ENCODE assay signal across 25 mouse cellular contexts in genomic region chr5:119665739-119666138, GRCm38 (mm10). TPM values are rescaled to one million over a fixed set of nuclear protein-coding genes. Genes with fewer than 3 reads are reported as not detected.
DNase-seq lines count a peak whose midpoint lies in the region; ATAC-seq and TF ChIP-seq lines count a peak whose summit lies in the region.
"Had no signal": no experiment of that assay in that cellular context is flagged by ENCODE, and none has a peak within 500 bp of the region (broad histone marks: within the 10 kb centered on the region; RNA-seq: fewer than 3 reads in every experiment).

No protein-coding gene starts in this region.

- WGBS in hindbrain, embryonic 11.5 days: 1% methylated on average over 6 of the region's 6 CpGs
- 10% methylated on average over 6 of the region's 6 CpGs for WGBS in hindbrain, postnatal 0 days
- 7% methylated on average over 6 of the region's 6 CpGs for WGBS in embryonic facial prominence, embryonic 11.5 days
- 16% methylated on average over 6 of the region's 6 CpGs for WGBS in embryonic facial prominence, embryonic 14.5 days

- no peaks in the 10 kb centered on the region for H3K36me3 ChIP-seq in hindbrain, embryonic 11.5 days (ENCODE audit: control insufficient read depth, insufficient read depth, low read length)
- no peaks in the 10 kb centered on the region for H3K36me3 ChIP-seq in hindbrain, postnatal 0 days (ENCODE audit: insufficient read depth, low read length)
- H3K36me3 ChIP-seq in embryonic facial prominence, embryonic 11.5 days (replicated peaks; ENCODE audit: control insufficient read depth, insufficient read depth, low read depth, low read length): no peaks in the 10 kb centered on the region
- H3K36me3 ChIP-seq in embryonic facial prominence, embryonic 14.5 days (ENCODE audit: control insufficient read depth, insufficient read depth, low read length): no peaks in the 10 kb centered on the region
- H3K36me3 ChIP-seq: forebrain, embryonic 12.5 days; forebrain, embryonic 15.5 days; hindbrain, embryonic 15.5 days; intestine, embryonic 15.5 days had no signal

- intact Hi-C loops in left cerebral cortex, adult 2 months (cut with DNase I): no loop called here

- peaks cover 7% of the 10 kb centered on the region; the same call in 1 of the 2 replicates for H3K4me1 ChIP-seq in hindbrain, embryonic 11.5 days (replicated peaks; ENCODE audit: control insufficient read depth, insufficient read depth, low read length)
- H3K4me1 ChIP-seq in hindbrain, postnatal 0 days (ENCODE audit: insufficient read depth, low read length): no peaks in the 10 kb centered on the region
- H3K4me1 ChIP-seq in embryonic facial prominence, embryonic 11.5 days (ENCODE audit: control insufficient read depth, insufficient read depth, low read length): peaks cover 6% of the 10 kb centered on the region
- H3K4me1 ChIP-seq in embryonic facial prominence, embryonic 14.5 days (ENCODE audit: control insufficient read depth, insufficient read depth, low read length): peaks cover 15% of the 10 kb centered on the region; the same call in 1 of the 2 replicates

- no peak overlapping the region for H3K4me3 ChIP-seq in hindbrain, embryonic 11.5 days (ENCODE audit: low read depth, low read length)
- no peak overlapping the region for H3K4me3 ChIP-seq in hindbrain, postnatal 0 days (ENCODE audit: low read length)
- H3K4me3 ChIP-seq in embryonic facial prominence, embryonic 11.5 days (ENCODE audit: low read depth, low read length): no peak overlapping the region
- H3K4me3 ChIP-seq in embryonic facial prominence, embryonic 14.5 days (ENCODE audit: low read depth, low read length): no peak overlapping the region
- no peak overlapping the region for H3K4me3 ChIP-seq in left cerebral cortex, adult 2 months
- H3K4me3 ChIP-seq: erythroblast, embryonic 14.5 days; forebrain, embryonic 12.5 days; forebrain, embryonic 15.5 days; hindbrain, embryonic 15.5 days; intestine, embryonic 15.5 days had no signal

- H3K9me3 ChIP-seq in hindbrain, embryonic 11.5 days (ENCODE audit: control insufficient read depth, low read length): no peaks in the 10 kb centered on the region
- no peaks in the 10 kb centered on the region for H3K9me3 ChIP-seq in hindbrain, postnatal 0 days (ENCODE audit: low read length)
- H3K9me3 ChIP-seq in embryonic facial prominence, embryonic 11.5 days (replicated peaks; ENCODE audit: control insufficient read depth, low read length): no peaks in the 10 kb centered on the region
- H3K9me3 ChIP-seq in embryonic facial prominence, embryonic 14.5 days (ENCODE audit: control insufficient read depth, low read length): no peaks in the 10 kb centered on the region
- H3K9me3 ChIP-seq: forebrain, embryonic 12.5 days; forebrain, embryonic 15.5 days; hindbrain, embryonic 15.5 days; intestine, embryonic 15.5 days had no signal

- no peak overlapping the region for H3K4me2 ChIP-seq in hindbrain, embryonic 11.5 days (replicated peaks; ENCODE audit: low read depth, low read length)
- no peak overlapping the region for H3K4me2 ChIP-seq in hindbrain, postnatal 0 days (ENCODE audit: low read depth, low read length)
- no peak overlapping the region; the same call in 1 of the 2 replicates for H3K4me2 ChIP-seq in embryonic facial prominence, embryonic 11.5 days (ENCODE audit: low read depth, low read length)
- H3K4me2 ChIP-seq in embryonic facial prominence, embryonic 14.5 days (ENCODE audit: low read depth, low read length): 0 out of 2 replicates have a peak overlapping the region, but pooled peaks have one; percentile 1
- H3K4me2 ChIP-seq: forebrain, embryonic 12.5 days; forebrain, embryonic 15.5 days; heart, embryonic 11.5 days; hindbrain, embryonic 15.5 days; intestine, embryonic 15.5 days had no signal

- no peak for ATAC-seq in hindbrain, embryonic 11.5 days (ENCODE audit: low FRiP score)
- ATAC-seq in hindbrain, postnatal 0 days: no peak
- no peak for ATAC-seq in embryonic facial prominence, embryonic 11.5 days (replicated peaks; ENCODE audit: insufficient number of reproducible peaks, low FRiP score, low TSS enrichment, low read depth)
- no peak for ATAC-seq in embryonic facial prominence, embryonic 14.5 days (ENCODE audit: low read depth)
- ATAC-seq: forebrain, embryonic 15.5 days; intestine, embryonic 15.5 days; Patski had no signal

- TF ChIP-seq CTCF in hindbrain, postnatal 0 days (IDR thresholded peaks at IDR 0.05; ENCODE audit: low read depth): no peak
- TF ChIP-seq CTCF in left cerebral cortex, adult 2 months (IDR thresholded peaks at IDR 0.05): no peak

- H3K27ac ChIP-seq in hindbrain, embryonic 11.5 days (ENCODE audit: low read depth, low read length): no peak overlapping the region
- H3K27ac ChIP-seq in hindbrain, postnatal 0 days: no peak overlapping the region
- H3K27ac ChIP-seq in embryonic facial prominence, embryonic 11.5 days (replicated peaks; ENCODE audit: low read depth, low read length): 0 out of 2 replicates have a peak overlapping the region, but pooled peaks have one; percentile 35
- no peak overlapping the region for H3K27ac ChIP-seq in embryonic facial prominence, embryonic 14.5 days (replicated peaks; ENCODE audit: low read depth, low read length)
- H3K27ac ChIP-seq in left cerebral cortex, adult 2 months: no peak overlapping the region
- H3K27ac ChIP-seq: forebrain, embryonic 12.5 days; forebrain, embryonic 15.5 days; hindbrain, embryonic 15.5 days; intestine, embryonic 15.5 days had no signal

- H3K9ac ChIP-seq in hindbrain, embryonic 11.5 days (ENCODE audit: low read depth, low read length): no peak overlapping the region
- H3K9ac ChIP-seq in hindbrain, postnatal 0 days (replicated peaks; ENCODE audit: low read length): no peak overlapping the region
- no peak overlapping the region for H3K9ac ChIP-seq in embryonic facial prominence, embryonic 11.5 days (replicated peaks; ENCODE audit: low read length)
- peak overlapping the region; percentile 2; the same call in 1 of the 2 replicates for H3K9ac ChIP-seq in embryonic facial prominence, embryonic 14.5 days (ENCODE audit: low read depth, low read length)
- H3K9ac ChIP-seq: forebrain, embryonic 12.5 days; forebrain, embryonic 15.5 days; hindbrain, embryonic 15.5 days; intestine, embryonic 15.5 days had no signal

- peak; percentile 15 for DNase-seq in hindbrain, embryonic 11.5 days (ENCODE audit: low spot score)
- no peak for DNase-seq in hindbrain, postnatal 0 days (ENCODE audit: low spot score)
- peak; percentile 68 for DNase-seq in ES-CJ7 (ENCODE audit: low read depth, low spot score)
- DNase-seq in embryonic facial prominence, embryonic 11.5 days (ENCODE audit: low spot score): no peak
- DNase-seq in embryonic facial prominence, embryonic 14.5 days (ENCODE audit: low spot score): no peak
- no peak for DNase-seq in thymus, postnatal 4 days
- no peak for DNase-seq in left cerebral cortex, adult 2 months (ENCODE audit: extremely low spot score in 1 of 2, low spot score in 2 of 2)
- DNase-seq: adrenal gland, adult 8-10 months; adrenal gland, postnatal 25 days; B cell, adult 2 months; cerebellum, adult 11-12 months; cerebellum, adult 8-10 months; cerebellum, postnatal 10 days; heart, adult 11 months; kidney, adult 11 months; kidney, adult 8-10 months had no signal

- peaks cover 97% of the 10 kb centered on the region for H3K27me3 ChIP-seq in hindbrain, embryonic 11.5 days (ENCODE audit: control insufficient read depth, insufficient read depth, low read length)
- peaks cover 98% of the 10 kb centered on the region for H3K27me3 ChIP-seq in hindbrain, postnatal 0 days (ENCODE audit: insufficient read depth, low read length)
- peaks cover 42% of the 10 kb centered on the region for H3K27me3 ChIP-seq in embryonic facial prominence, embryonic 11.5 days (ENCODE audit: control insufficient read depth, insufficient read depth, low read length)
- peaks cover 87% of the 10 kb centered on the region for H3K27me3 ChIP-seq in embryonic facial prominence, embryonic 14.5 days (replicated peaks; ENCODE audit: control insufficient read depth, insufficient read depth, low read length)
- H3K27me3 ChIP-seq: CH12.LX had no signal

RNA-seq across cellular contexts. Expression of gene Tbx3, which starts 4.7 kb away (rescaled TPM):
- 5.1 and 9.0 TPM in 2 replicates for polyA plus RNA-seq in hindbrain, embryonic 11.5 days (2014; fragmentation: Nextera tagmentation; extraction: Ambion mirVana)
- 1.3 and 6.7 TPM in 2 replicates for total RNA-seq in hindbrain, postnatal 0 days (2014; rRNA removed)
- polyA plus RNA-seq in hindbrain, postnatal 0 days (2015; fragmentation: Nextera tagmentation; extraction: Ambion mirVana): 2.4 and 2.9 TPM in 2 replicates
- polyA plus RNA-seq in embryonic facial prominence, embryonic 11.5 days (2014; fragmentation: Nextera tagmentation; extraction: Ambion mirVana): 36.9 and 39.8 TPM in 2 replicates
- 22.6 and 31.5 TPM in 2 replicates for polyA plus RNA-seq in embryonic facial prominence, embryonic 14.5 days (2014; fragmentation: Nextera tagmentation; extraction: Ambion mirVana)
- 1 to 10 TPM; 3.1 to 5.5 TPM for total RNA-seq in left cerebral cortex, adult 2 months (2021)
- total RNA-seq: CH12.LX; hematopoietic stem cell, adult 5-6 weeks had no signal
- polyA plus RNA-seq: erythroblast, embryonic 14.5 days; Patski had no signal

Comparison
In these comparisons a context has a peak if more than half of its experiments do, and no peak if none do; other contexts are left out.
1. DNase-seq: peak in hindbrain, embryonic 11.5 days (single experiment) and ES-CJ7 (single experiment); none in hindbrain, postnatal 0 days (single experiment), embryonic facial prominence, embryonic 11.5 days (single experiment), embryonic facial prominence, embryonic 14.5 days (single experiment), thymus, postnatal 4 days (single experiment) and left cerebral cortex, adult 2 months (0 of 2).